Mouse (Mus musculus) layer of hippocampus, postnatal 14 days (tissue): Measurements from ENCODE around the gene Syngr4. TPM values are rescaled to one million over a fixed set of nuclear protein-coding genes. Genes with fewer than 3 reads are reported as not detected.

Experiments
- DNase-seq, 2 experiments: peaks; one replicate each; pipeline ENCODE4 v3.0.0; 2021 to 2022; ENCODE audit warnings: low spot score in 2 of 2, mixed read lengths in 1 of 2
- total RNA-seq, 2 experiments: library from RNA; stranded (reverse); gene quantifications; 2 replicates each; pipeline ENCODE4 v1.2.3; 2021

Syngr4 gene
- total RNA-seq, 2 experiments from 2014 or later = not detected

- DNase-seq = no peak
Measured at GRCm38 (mm10) chr7:45869787-45870186, 26.7 kb downstream of the Syngr4 start.

- DNase-seq = no peak
Measured at GRCm38 (mm10) chr7:45869107-45869670, 27.3 kb downstream of the Syngr4 start.

- no peak for DNase-seq
Measured at GRCm38 (mm10) chr7:45867871-45868270, 28.6 kb downstream of the Syngr4 start.

- peak; percentile 86 to 90 for DNase-seq
Measured at GRCm38 (mm10) chr7:45865925-45866910, 30.3 kb downstream of the Syngr4 start.

GRCm38 (mm10) chr7:45864435-45864834 is 32.1 kb downstream of the Syngr4 start:
- DNase-seq = no peak

GRCm38 (mm10) chr7:45862804-45863203 is 33.7 kb downstream of the Syngr4 start:
- DNase-seq = no peak

- DNase-seq = no peak
Measured at GRCm38 (mm10) chr7:45859008-45859407, 37.5 kb downstream of the Syngr4 start.

GRCm38 (mm10) chr7:45856950-45857901 is 39.3 kb downstream of the Syngr4 start:
- DNase-seq = no peak

GRCm38 (mm10) chr7:45853089-45853488 is 43.4 kb downstream of the Syngr4 start:
- DNase-seq = no peak

- DNase-seq = no peak
Measured at GRCm38 (mm10) chr7:45850661-45851060, 45.9 kb downstream of the Syngr4 start.

GRCm38 (mm10) chr7:45848447-45849027 is 48.0 kb downstream of the Syngr4 start:
- DNase-seq = no peak

- DNase-seq = no peak
Measured at GRCm38 (mm10) chr7:45842950-45843744, 53.4 kb downstream of the Syngr4 start.

Other genes with a start within 250 kb of the Syngr4 start
- gene Fut2, start 230.3 kb downstream of the Syngr4 start, total RNA-seq = under 1 TPM; 0.30 to 0.67 TPM
- gene Ntn5, start 212.7 kb downstream of the Syngr4 start, total RNA-seq = under 1 TPM; 0.67 to 0.94 TPM
- gene Sec1, start 202.3 kb downstream of the Syngr4 start, total RNA-seq = under 1 TPM; 0.24 to 0.41 TPM
- gene Car11, start 196.9 kb downstream of the Syngr4 start, total RNA-seq = 100 to 1,000 TPM; 110 to 123 TPM
- 10 to 100 TPM; 49.7 to 59.1 TPM for gene Dbp, start 191.6 kb downstream of the Syngr4 start, total RNA-seq
- 100 to 1,000 TPM; 423 to 452 TPM for gene Rpl18, start 181.3 kb downstream of the Syngr4 start, total RNA-seq
- 10 to 100 TPM; 30.5 to 31.4 TPM for gene Sphk2, start 178.7 kb downstream of the Syngr4 start, total RNA-seq
- under 1 TPM; 0.48 to 0.60 TPM for gene Fam83e, start 175.5 kb downstream of the Syngr4 start, total RNA-seq
- gene Spaca4, start 170.9 kb downstream of the Syngr4 start, total RNA-seq = not detected
- gene Lmtk3, start 113.0 kb downstream of the Syngr4 start, total RNA-seq = 100 to 1,000 TPM; 290 to 306 TPM
- gene Sult2b1, start 112.0 kb downstream of the Syngr4 start, total RNA-seq = 10 to 100 TPM in 1 of 2 experiments, 1 to 10 TPM in 1; 8.7 to 12.0 TPM
- 100 to 1,000 TPM; 174 to 179 TPM for gene Cyth2, start 82.1 kb downstream of the Syngr4 start, total RNA-seq
- 1 to 10 TPM; 1.6 to 2.1 TPM for gene Kcnj14, start 71.9 kb downstream of the Syngr4 start, total RNA-seq
- gene Grwd1, start 65.8 kb downstream of the Syngr4 start, total RNA-seq = 10 to 100 TPM; 21.2 to 21.9 TPM
- 10 to 100 TPM; 87.5 to 91.6 TPM for gene Kdelr1, start 23.9 kb downstream of the Syngr4 start, total RNA-seq
- 10 to 100 TPM; 19.7 to 20.4 TPM for gene Grin2d, start 18.3 kb downstream of the Syngr4 start, total RNA-seq
- 10 to 100 TPM; 20.8 to 25.6 TPM for gene Tmem143, start 227 bp upstream of the Syngr4 start, total RNA-seq
- gene Emp3, start 24.7 kb upstream of the Syngr4 start, total RNA-seq = 1 to 10 TPM; 1.8 to 2.6 TPM
- gene Ccdc114, start 27.4 kb upstream of the Syngr4 start, total RNA-seq = 1 to 10 TPM; 2.1 to 6.2 TPM
- 1 to 10 TPM; 4.3 to 5.9 TPM for gene Abcc6, start 133.6 kb upstream of the Syngr4 start, total RNA-seq
- 100 to 1,000 TPM; 113 to 118 TPM for gene Nomo1, start 137.0 kb upstream of the Syngr4 start, total RNA-seq
- 10 to 100 TPM; 19.4 to 21.3 TPM for gene Kcnj11, start 204.1 kb upstream of the Syngr4 start, total RNA-seq